32 mouse cellular contexts compared by ENCODE assay signal in the genomic region with DNA sequence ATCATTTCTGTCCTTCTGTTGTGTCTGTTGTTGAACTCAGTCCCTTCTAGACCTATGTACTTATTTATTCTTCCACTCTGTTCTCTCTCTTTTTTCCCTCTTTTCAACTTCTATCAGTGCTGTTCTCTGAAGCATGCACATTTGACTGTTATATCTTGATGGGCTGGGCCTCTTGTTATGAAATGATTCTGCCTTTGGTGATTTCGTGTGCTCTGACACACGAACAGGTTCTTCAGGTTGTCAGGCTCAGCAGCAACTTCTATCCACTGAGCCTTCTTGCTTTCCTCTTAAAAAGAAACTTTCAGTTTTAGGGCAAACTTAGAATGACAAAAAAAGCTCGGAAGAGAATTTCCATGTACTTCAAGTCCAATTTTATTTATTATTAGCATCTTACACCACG.
"Had no signal": no experiment of that assay in that cellular context is flagged by ENCODE, and none has a peak within 500 bp of the region (broad histone marks: within the 10 kb centered on the region; RNA-seq: fewer than 3 reads in every experiment).

No protein-coding gene starts in this region.

- H3K9me3 ChIP-seq: limb, embryonic 10.5 days; limb, embryonic 12.5 days; limb, embryonic 13.5 days; limb, embryonic 15.5 days; liver, embryonic 12.5 days; liver, embryonic 13.5 days; liver, embryonic 15.5 days; lung, embryonic 15.5 days; midbrain, embryonic 10.5 days; midbrain, embryonic 12.5 days; midbrain, embryonic 13.5 days; midbrain, embryonic 15.5 days; neural tube, embryonic 12.5 days had no signal

- DNase-seq: left cerebral cortex, postnatal 4 days; liver; liver, embryonic 13.5 days; liver, postnatal 0 days; lung, adult 18-20 months; lung, adult 2 months; lung, embryonic 14.5 days; lung, postnatal 10 days; lung, postnatal 14 days; lung, postnatal 36 days; lung, postnatal 4 days; midbrain, embryonic 14.5 days had no signal

- H3K27me3 ChIP-seq: limb, embryonic 12.5 days; limb, embryonic 13.5 days; limb, embryonic 15.5 days; liver, embryonic 12.5 days; liver, embryonic 13.5 days; liver, embryonic 15.5 days; lung, embryonic 15.5 days; megakaryocyte, embryonic 14.5 days; midbrain, embryonic 12.5 days; midbrain, embryonic 13.5 days; midbrain, embryonic 15.5 days; neural tube, embryonic 12.5 days had no signal

- H3K27ac ChIP-seq: limb, embryonic 10.5 days; limb, embryonic 12.5 days; limb, embryonic 13.5 days; limb, embryonic 15.5 days; liver, embryonic 12.5 days; liver, embryonic 13.5 days; liver, embryonic 14.5 days; liver, embryonic 15.5 days; lung, embryonic 15.5 days; macrophage; midbrain, embryonic 10.5 days; midbrain, embryonic 12.5 days; midbrain, embryonic 13.5 days; midbrain, embryonic 15.5 days; neural tube, embryonic 12.5 days had no signal

- H3K36me3 ChIP-seq: limb, embryonic 10.5 days; limb, embryonic 12.5 days; limb, embryonic 13.5 days; limb, embryonic 15.5 days; liver, embryonic 12.5 days; liver, embryonic 13.5 days; liver, embryonic 15.5 days; lung, embryonic 15.5 days; midbrain, embryonic 10.5 days; midbrain, embryonic 12.5 days; midbrain, embryonic 13.5 days; midbrain, embryonic 15.5 days; neural tube, embryonic 12.5 days had no signal

- H3K4me3 ChIP-seq: limb, embryonic 10.5 days; limb, embryonic 12.5 days; limb, embryonic 13.5 days; limb, embryonic 15.5 days; liver, embryonic 12.5 days; liver, embryonic 13.5 days; liver, embryonic 15.5 days; lung, embryonic 15.5 days; megakaryocyte, embryonic 14.5 days; midbrain, embryonic 10.5 days; midbrain, embryonic 12.5 days; midbrain, embryonic 13.5 days; midbrain, embryonic 15.5 days; myocyte; neural tube, embryonic 12.5 days had no signal

- H3K4me1 ChIP-seq: midbrain, embryonic 12.5 days; midbrain, embryonic 13.5 days; midbrain, embryonic 15.5 days; neural tube, embryonic 12.5 days had no signal

- H3K9ac ChIP-seq: limb, embryonic 12.5 days; limb, embryonic 13.5 days; limb, embryonic 15.5 days; liver, embryonic 12.5 days; liver, embryonic 13.5 days; liver, embryonic 14.5 days; liver, embryonic 15.5 days; liver, postnatal 0 days; lung, embryonic 14.5 days; lung, embryonic 15.5 days; midbrain, embryonic 12.5 days; midbrain, embryonic 13.5 days; midbrain, embryonic 15.5 days; neural tube, embryonic 12.5 days had no signal

- H3K4me2 ChIP-seq: limb, embryonic 12.5 days; limb, embryonic 13.5 days; limb, embryonic 15.5 days; liver, embryonic 11.5 days; liver, embryonic 12.5 days; liver, embryonic 13.5 days; liver, embryonic 15.5 days; lung, embryonic 14.5 days; lung, embryonic 15.5 days; midbrain, embryonic 11.5 days; midbrain, embryonic 12.5 days; midbrain, embryonic 13.5 days; midbrain, embryonic 15.5 days; neural tube, embryonic 12.5 days had no signal

- ATAC-seq: liver, embryonic 12.5 days; liver, postnatal 0 days; lung, postnatal 0 days; midbrain, embryonic 13.5 days; midbrain, embryonic 15.5 days; midbrain, embryonic 16.5 days had no signal
